Mouse (Mus musculus): ENCODE measurements at regions not wholly inside any gene's neighbourhood (a gene's known extent, or its start where the extent isn't known, plus 50 kb on each side); places are given as distances from the start of the nearest gene placed in this dataset.
A peak's percentile ranks its signal among the peaks of the same experiment; 100 is the strongest.

DNA sequence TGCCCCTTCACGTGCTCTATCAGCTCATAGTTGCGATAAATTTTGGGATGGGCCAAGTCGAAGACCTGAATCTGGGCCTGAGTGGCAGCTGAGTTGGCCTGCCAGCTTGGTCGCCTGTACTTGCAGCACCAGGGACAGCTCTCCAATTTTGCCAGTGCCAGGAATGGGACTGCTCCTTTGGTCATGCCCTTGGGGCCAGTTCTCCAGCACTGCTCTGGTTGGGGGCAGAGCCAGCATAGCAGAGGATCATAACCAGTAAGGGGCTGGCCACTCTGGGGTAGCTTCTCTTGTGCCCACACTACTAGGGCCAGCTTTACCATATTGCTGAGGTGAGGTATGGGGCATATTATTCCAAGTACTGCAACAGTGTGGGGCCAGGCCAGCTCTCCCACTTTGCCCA lies 397.0 kb upstream of the Cadm2 start:
- no peak for DNase-seq

DNA sequence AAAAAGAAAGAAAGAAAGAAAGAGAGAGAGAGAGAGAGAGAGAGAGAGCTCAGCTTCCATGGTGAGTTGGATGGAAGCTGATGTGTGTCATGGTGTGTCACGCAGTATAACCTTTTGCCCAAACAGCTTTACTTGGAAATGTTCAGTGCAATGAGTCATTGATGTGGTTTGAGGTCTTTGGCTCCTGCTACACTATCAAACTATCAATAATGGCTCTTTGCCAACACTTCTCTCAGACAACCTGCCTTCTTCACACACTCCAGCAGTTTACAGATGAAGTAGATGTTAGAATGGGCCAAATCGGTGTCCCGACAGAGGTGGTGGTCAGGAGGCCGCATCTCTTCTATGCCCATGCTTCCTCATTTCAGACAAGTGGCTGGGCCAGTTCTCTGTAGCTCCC lies 369.0 kb upstream of the Cadm2 start:
- no peak for DNase-seq

DNA sequence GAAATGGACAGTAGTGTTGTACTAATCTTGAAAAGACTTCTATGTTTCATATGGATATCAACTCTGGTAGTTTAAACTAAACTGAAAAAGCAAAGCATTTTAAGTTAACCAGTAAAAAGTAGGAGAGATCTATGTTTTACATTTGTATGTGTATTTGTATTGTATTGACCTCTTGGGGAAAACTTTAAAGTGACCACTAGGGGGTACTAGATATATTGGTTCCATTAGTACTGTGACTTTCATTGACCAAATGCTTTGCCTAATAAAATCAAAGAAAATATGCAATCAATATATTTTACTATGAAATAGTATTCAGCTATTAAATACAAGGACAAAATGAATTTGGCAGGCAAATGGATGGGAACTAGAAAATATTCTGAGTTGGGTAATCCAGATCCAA lies 355.9 kb upstream of the Cadm2 start:
- DNase-seq, result no peak

DNA sequence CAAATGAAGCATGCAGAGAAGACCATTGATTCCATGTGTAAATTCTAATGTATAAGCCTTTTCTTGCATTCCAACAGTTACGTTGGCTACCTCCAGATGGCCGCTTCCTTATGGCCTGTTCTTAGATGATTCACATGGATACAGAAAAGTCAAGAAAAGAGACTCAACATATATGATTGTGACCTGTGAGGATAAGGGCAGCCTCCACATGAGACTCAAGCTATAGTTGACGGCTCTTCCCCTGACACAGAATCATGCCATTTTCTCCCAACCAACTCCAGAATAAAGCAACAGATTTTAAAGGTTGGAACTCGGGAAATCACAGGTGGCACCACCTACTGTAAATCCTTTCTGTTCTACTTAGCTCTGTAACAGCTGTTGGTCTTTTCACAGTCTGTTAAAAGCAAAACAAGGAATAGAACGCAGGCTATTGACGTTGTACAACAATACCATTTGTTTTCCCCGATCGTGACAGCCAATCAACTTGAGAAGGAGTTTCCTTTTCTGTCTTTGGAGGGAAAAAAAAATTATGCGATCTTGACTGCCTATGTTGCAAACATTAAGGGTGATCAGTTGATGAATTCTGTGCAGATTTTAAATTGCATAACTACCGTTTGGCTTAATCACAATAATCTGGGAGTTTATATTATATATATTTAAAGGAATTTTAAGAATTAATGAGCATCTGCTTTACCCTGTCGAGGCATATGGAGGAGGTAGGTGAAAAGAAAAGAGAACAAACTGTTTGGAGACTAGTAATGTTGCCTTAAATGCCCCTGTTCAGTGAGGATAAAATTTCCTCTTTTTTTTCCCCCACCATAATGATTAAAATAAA lies 347.8 kb upstream of the Cadm2 start:
- DNase-seq, result no peak

DNA sequence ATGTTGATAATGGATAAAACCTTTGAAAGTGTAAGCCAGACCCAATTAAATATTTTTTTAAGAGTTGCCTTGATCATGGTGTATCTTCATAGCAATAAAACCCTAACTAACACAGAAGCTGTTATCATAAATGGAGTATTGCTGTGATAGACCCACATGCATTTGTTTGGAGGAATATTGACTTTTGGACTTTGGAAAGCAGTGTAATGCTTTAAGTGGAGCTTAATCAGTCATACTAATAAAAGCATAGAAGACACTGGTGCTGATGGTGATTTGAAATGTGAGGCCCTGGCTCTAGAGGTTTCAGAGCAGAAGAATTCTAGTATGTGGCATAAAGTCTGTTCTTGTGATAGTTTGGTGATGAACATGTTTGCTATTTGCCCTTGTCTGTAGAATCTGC lies 328.4 kb upstream of the Cadm2 start:
- DNase-seq, result no peak

DNA sequence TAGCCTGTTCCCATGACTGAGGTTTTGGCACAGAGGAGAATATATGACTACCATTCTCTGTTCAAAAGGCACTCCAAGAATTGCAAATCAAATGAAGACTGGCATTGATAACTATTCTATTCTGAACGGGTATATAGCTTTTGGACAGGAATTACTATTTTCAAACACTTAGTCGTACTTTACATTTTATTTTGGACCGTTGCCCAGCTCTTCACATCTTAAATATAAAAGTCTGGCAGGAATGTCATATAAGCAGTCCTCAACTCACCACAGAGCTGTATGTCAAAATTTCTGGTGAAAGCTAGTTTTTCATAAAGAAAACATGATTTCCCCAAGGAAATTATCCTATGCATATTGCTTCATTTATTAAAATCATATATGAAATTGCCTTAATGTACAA lies 323.7 kb upstream of the Cadm2 start:
- no peak for DNase-seq

DNA sequence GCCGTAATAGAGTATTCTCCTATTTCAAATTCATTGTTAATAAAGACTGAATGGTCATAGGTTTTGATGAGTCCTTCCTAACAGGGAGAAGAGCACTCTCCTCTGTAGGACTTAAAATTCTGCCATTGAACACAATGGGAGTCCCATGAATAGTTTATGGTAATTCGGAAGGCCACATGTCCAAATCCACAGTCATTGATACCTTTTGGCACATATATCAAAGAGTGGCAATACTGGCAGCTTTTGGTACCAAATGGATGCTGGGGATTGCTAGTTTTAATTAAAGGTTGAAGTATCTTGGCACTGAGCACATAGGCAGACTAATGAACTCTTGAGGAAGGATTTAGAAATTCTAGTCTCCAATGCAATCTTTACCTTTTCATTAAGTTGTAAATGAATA lies 298.5 kb upstream of the Cadm2 start:
- DNase-seq, result no peak

DNA sequence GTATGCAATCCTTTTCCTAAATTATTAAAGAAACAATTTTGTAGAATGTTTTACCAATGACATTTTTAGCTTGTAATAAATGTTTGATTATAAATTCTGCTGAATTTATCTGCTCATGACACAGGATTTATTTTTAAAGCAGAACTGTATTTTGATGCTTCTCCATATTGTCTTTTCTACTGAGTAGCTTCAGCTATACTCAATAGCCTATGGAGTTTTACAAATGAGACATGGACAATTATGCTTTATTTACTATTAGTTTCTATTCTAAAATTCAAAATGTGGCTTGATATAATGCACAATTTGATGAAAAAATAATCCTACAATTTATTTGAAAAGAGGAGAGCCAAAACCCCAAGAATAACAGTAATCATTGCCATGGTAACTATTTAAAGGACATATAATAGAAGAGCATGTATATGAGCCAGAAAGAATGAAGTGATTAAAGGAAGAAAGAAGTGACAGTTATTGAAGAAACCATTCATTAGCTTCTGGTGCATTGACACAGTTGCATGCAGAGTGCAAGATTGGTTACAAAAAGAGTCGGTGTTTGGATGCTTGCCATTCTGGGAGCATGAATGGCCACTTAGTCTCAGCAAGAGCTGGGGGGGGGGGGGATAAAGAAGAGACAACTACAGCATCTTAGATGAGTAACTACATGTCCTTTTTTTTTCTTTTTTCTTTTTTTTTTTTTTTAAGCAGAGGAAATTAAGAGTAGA lies 250.8 kb upstream of the Cadm2 start:
- DNase-seq, result no peak

DNA sequence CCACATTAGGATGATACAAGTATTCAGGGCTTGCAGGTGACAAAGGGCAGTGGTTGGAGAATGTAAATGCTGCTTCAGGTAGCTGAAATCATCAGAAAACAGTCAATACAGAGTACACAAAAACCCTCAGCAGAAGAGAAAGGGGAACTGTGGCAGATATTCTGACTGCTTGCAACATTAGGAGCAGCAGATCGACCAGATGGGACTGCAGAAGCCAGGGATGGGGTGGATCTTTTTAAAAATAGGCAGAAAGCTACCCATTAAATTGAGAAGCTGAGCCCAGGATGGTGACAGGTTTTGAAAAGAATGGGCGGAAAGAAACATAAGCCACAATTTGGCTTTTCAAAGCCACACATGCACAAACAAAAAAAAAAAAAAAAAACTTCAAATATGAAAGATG lies 229.5 kb upstream of the Cadm2 start:
- DNase-seq, result no peak

DNA sequence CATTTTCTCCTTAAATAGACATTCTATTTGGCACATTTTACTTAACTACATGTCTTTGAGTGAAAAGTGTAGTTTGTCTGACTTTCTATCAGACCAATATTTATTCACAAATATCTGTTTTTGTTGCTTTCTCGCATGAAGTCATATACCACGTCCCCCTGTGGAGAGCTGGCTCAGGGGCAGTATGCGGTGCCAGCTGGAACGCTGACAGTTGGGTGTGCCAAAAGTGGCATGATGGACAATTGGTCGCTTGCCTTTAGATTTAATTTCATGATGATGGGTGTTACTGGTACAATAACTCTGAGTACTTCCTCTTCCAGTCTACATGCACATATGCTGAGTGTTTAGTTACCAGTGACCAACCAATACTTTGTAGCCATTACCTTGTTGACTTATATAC lies 223.8 kb upstream of the Cadm2 start:
- DNase-seq, result no peak

DNA sequence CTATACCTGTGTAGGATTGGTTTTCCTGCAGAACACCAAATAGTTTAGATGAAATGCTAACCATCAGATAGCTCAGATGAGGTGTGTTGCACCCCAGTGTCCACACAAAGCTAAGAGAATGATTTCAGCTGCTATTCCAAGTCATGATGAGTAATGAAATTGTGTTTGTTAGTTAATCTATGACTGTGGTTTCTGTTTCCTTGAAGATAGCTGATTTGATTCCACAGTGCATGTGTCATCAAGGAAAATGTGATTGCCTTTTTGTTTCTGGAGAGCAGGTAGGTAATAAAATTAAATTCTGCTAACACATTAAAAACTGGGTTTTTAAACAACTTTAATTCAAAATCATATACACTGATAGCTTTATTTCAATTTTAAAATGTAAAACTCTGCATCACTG lies 176.5 kb upstream of the Cadm2 start:
- no peak for DNase-seq

DNA sequence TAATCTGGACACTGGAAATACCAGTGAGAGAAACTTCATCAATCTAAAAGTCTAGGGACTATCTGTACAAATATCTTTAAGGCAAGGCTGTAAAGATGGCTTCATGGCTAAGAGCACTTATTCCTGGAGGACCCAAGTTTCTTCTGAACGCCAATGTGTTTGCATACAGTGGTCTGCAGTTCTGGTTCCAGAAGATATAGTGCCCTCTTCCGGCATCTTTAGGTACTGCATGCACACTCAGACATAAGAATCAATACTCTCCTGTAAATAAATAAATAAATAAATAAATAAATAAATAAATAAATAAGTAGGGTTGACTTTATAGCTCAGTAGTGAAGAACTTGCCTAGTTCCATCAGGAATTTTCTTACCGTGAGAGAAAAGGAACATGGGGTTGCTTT lies 155.4 kb upstream of the Cadm2 start:
- DNase-seq, result peak in 1 of 2 experiments; percentile 13

DNA sequence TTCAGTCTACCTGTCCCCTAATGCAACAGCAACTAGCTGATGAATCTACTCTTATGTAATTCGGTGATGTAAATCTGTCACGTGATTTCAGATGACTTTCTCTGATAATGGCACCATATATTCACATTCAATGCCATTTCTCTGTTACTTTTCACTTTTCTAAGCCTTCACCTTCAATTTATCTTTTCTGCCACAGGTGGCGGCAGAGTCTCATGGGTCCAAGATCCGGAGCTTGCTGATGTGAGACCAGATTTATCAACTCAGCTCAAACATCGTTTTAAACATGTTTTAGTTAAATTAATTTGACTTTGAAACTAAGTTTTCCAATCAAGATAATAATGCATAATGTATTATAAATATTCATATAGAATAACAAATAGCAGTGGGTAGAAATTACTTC lies 148.4 kb upstream of the Cadm2 start:
- DNase-seq, result no peak

DNA sequence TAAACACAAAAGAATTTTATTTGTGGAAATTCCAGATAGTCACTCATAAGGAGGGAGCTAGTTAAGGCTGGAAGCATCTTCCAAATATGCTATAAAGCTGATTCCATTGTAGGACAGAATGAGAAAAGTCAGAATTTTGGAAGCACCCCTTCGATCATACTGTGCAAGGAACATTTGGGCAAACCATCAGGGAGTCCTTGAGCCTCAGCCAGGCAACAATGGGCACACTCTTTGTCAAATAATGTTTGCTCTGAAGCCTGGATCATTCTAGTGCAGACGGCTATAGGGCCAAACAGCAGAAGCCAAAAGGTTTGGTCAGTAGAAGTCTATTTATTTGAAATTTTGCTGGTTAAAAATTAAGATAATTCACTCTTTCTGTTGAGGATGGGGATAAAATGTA lies 114.7 kb upstream of the Cadm2 start:
- no peak for DNase-seq

DNA sequence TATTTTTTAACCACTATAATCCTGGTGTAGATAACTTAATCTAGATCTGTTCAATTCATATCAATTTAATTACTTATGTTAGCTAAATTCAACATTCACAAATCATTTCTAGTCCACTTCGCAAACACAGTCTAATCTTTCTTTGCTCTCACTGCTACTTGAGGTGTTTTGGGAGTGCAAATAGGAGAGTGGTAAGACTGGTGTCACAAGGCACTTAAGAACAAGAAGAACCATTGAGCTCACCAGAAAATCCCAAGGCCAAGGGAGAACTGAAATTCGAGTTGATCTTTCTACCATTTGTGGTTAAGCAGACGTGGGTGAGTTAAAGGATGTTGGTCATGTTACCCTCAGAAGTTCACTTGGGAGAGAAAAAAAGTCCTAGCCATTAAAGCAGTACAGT lies 77.9 kb upstream of the Cadm2 start:
- no peak for DNase-seq

Measured in lung, postnatal 4 days (tissue).